Mouse (Mus musculus): Measurements from ENCODE around the gene Galns. TPM values are rescaled to one million over a fixed set of nuclear protein-coding genes. Genes with fewer than 3 reads are reported as not detected.
"Not testable (repeated sequence)": the region's sequence is repeated elsewhere in the genome, so short reads cannot be mapped to it uniquely, and the experiment has no call there.

Gene Galns
- total RNA-seq, 2 experiments from 2014 or later, result 11.2 TPM

- no peak for DNase-seq (ENCODE audit: extremely low spot score in 1 of 2, low spot score in 1 of 2)
These were observed 10.6 kb downstream of the Galns start for GRCm38 (mm10) chr8:122600666-122601065.

GRCm38 (mm10) chr8:122596031-122596430, 15.2 kb downstream of the Galns start:
- DNase-seq (ENCODE audit: extremely low spot score in 1 of 2, low spot score in 1 of 2), result no peak

GRCm38 (mm10) chr8:122593783-122594507, 17.3 kb downstream of the Galns start:
- DNase-seq (ENCODE audit: extremely low spot score in 1 of 2, low spot score in 1 of 2), result no peak

- no peak for DNase-seq (ENCODE audit: extremely low spot score in 1 of 2, low spot score in 1 of 2)
These were observed 18.0 kb downstream of the Galns start for GRCm38 (mm10) chr8:122593240-122593639.

- no peak for DNase-seq (ENCODE audit: extremely low spot score in 1 of 2, low spot score in 1 of 2)
These were observed 24.5 kb downstream of the Galns start for GRCm38 (mm10) chr8:122586749-122587148.

GRCm38 (mm10) chr8:122586171-122586570, 25.1 kb downstream of the Galns start:
- DNase-seq (ENCODE audit: extremely low spot score in 1 of 2, low spot score in 1 of 2), result no peak

GRCm38 (mm10) chr8:122585411-122585891, 25.8 kb downstream of the Galns start:
- DNase-seq (ENCODE audit: extremely low spot score in 1 of 2, low spot score in 1 of 2), result no peak

GRCm38 (mm10) chr8:122584981-122585380, 26.3 kb downstream of the Galns start:
- DNase-seq (ENCODE audit: extremely low spot score in 1 of 2, low spot score in 1 of 2), result no peak

GRCm38 (mm10) chr8:122580926-122581325, 30.3 kb downstream of the Galns start:
- no peak for DNase-seq (ENCODE audit: extremely low spot score in 1 of 2, low spot score in 1 of 2)

GRCm38 (mm10) chr8:122579196-122579595, 32.1 kb downstream of the Galns start:
- DNase-seq (ENCODE audit: extremely low spot score in 1 of 2, low spot score in 1 of 2), result no peak

GRCm38 (mm10) chr8:122577116-122577515, 34.1 kb downstream of the Galns start:
- DNase-seq (ENCODE audit: extremely low spot score in 1 of 2, low spot score in 1 of 2), result no peak

- peak; percentile 83 to 86 for DNase-seq (ENCODE audit: extremely low spot score in 1 of 2, low spot score in 1 of 2)
These were observed 34.6 kb downstream of the Galns start, which contains the start of gene Aprt for GRCm38 (mm10) chr8:122576648-122577022. TSS of gene Aprt (minus strand) at chr8:122576909.

- DNase-seq (ENCODE audit: extremely low spot score in 1 of 2, low spot score in 1 of 2), result no peak
These were observed 35.3 kb downstream of the Galns start for GRCm38 (mm10) chr8:122575735-122576647.

- DNase-seq (ENCODE audit: extremely low spot score in 1 of 2, low spot score in 1 of 2), result no peak
These were observed 36.0 kb downstream of the Galns start for GRCm38 (mm10) chr8:122575286-122575685.

- no peak for DNase-seq (ENCODE audit: extremely low spot score in 1 of 2, low spot score in 1 of 2)
These were observed 36.5 kb downstream of the Galns start for GRCm38 (mm10) chr8:122574667-122575251.

- DNase-seq (ENCODE audit: extremely low spot score in 1 of 2, low spot score in 1 of 2), result no peak
These were observed 37.0 kb downstream of the Galns start for GRCm38 (mm10) chr8:122574264-122574663.

GRCm38 (mm10) chr8:122573577-122573976, 37.7 kb downstream of the Galns start:
- no peak for DNase-seq (ENCODE audit: extremely low spot score in 1 of 2, low spot score in 1 of 2)

GRCm38 (mm10) chr8:122573176-122573575, 38.1 kb downstream of the Galns start:
- not testable (repeated sequence) for DNase-seq (ENCODE audit: extremely low spot score in 1 of 2, low spot score in 1 of 2)

- no peak for DNase-seq (ENCODE audit: extremely low spot score in 1 of 2, low spot score in 1 of 2)
These were observed 38.5 kb downstream of the Galns start for GRCm38 (mm10) chr8:122572751-122573150.

- no peak for DNase-seq (ENCODE audit: extremely low spot score in 1 of 2, low spot score in 1 of 2)
These were observed 39.5 kb downstream of the Galns start for GRCm38 (mm10) chr8:122571750-122572267.

GRCm38 (mm10) chr8:122571153-122571552, 40.1 kb downstream of the Galns start:
- no peak for DNase-seq (ENCODE audit: extremely low spot score in 1 of 2, low spot score in 1 of 2)
